Mouse (Mus musculus) liver (tissue): ENCODE measurements around the gene Oxnad1.
A peak's percentile ranks its signal among the peaks of the same experiment; 100 is the strongest.
"Not testable (repeated sequence)": the region's sequence is repeated elsewhere in the genome, so short reads cannot be mapped to it uniquely, and the experiment has no call there.

Experiments used
- DNase-seq: peaks from one replicate; pipeline ENCODE4 v3.0.0-alpha.2; 2020; ENCODE audit warnings: mixed read lengths

The Oxnad1 gene

DNA sequence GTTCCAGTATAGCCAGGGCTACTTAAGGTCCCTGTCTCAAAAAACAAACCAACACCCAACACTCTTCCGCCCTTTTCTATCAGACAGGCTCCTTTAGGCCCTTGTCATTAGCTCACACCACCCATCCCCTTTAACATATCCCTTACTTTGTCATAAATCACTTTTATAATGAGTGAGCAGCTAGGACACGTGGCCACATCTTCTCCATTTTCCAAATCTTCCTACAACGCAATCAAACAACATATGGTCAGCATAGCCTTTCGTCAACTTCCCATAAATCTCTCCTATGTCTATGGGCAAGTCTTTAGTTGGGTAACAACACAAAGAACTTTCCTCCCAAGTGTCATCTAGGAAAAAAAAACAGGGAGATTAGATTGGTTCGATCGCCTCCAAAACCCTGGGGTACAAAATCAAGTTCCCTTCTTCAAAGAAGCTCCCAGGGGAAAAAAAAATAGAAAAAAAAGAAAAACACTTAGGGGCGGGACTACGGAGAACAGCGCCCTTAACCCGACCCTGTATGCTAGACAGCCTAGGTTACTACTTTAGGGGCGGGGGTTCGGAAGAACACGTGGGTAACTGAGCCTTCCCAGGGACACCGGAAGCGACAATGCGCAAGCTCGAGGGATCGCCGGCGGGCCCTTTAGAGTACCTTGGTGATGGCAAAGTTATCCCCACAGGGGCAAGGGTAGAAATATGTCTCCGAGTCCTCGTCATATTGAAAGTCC lies at the start of gene Oxnad1:
Oxnad1 (plus strand) TSS at position 614 of the 725 bp plus-strand sequence.
- DNase-seq, result peak; percentile 87

DNA sequence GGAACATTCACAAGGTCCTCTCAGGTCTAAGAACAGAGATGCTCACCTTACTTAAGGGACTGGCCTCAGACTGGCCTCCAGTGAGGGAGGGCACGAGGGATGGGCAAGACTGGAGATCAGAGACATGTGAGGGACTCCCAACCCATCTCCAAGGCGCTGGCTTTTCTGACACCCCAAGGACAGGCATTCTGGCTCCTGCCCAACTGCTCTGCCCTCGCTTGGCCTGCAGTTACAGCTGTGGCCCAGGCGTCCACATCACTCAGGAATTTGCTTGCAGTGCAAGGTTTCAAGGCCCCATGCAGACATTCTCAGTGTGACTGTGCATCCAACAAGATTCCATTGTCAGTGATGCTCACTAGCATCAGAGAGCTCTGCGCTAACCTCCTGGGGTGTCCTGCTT lies 48.7 kb upstream of the Oxnad1 start:
- DNase-seq, result no peak

DNA sequence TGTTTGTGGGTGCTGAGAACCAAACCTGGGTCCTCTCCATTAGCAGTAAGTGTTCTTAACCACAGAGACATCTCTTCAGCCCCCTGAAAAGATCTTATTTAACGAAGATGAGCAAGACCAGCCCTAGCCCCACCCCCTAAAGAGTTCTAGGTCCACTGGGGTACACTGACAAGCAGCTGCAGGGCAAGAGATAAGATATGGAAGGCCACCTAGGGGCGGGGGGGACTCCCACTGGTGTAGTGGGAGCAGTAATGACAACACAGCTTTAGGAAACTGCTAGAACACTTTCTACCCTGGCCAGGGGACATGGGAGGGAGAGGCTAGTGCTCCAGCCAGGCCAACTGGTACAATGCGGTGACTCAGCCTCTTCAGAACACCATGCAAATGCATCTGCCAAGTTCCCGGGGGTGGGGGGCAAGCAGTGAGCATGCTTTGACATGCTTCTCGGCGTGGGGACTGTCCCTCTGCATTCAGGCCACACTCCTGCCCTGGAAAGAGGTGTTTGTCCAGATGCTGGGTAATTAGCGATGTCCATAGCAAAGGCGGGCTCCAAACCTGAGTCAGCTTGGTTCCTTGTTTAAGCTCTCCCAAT lies 47.4 kb upstream of the Oxnad1 start:
- DNase-seq, result peak; percentile 83

DNA sequence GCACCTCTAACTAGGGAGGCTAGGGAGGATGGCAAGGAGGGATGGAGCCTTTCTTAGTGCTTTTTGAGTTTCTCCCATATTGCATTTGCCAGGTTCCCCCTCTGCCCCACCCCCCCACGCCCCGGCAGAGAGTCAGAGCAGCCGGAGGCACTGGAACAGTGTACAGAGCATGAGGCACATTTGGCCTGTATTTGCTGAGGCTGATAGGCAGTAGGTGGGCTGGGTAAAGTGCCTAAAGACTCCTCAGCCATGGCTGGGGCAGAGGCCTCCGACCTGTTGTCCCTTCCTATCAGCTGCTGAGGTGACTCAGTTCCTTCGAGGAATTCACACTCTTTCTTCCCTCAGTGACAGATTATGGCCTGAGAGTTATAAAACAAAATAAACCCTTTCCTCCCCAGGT lies 43.1 kb upstream of the Oxnad1 start:
- no peak for DNase-seq

DNA sequence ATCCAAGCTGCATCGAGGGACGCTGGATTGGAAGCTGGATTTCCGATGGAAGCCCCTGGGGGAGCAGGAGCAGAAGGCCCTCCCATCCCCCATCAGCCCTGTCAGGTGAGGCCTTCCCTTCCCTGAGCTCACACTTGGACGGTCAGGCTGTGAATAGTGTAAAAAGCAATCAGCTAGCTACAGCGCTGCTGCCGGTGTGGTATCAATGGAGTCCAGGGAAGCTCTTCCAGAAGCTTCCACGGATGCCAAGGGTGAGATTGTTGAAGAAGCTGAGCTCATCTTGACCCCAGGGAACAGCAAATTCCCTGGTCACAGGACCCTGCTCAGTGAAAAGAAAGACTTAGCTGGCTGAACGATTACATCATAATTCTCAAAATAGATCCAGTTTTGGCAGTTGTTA lies 38.8 kb upstream of the Oxnad1 start:
- DNase-seq, result no peak

DNA sequence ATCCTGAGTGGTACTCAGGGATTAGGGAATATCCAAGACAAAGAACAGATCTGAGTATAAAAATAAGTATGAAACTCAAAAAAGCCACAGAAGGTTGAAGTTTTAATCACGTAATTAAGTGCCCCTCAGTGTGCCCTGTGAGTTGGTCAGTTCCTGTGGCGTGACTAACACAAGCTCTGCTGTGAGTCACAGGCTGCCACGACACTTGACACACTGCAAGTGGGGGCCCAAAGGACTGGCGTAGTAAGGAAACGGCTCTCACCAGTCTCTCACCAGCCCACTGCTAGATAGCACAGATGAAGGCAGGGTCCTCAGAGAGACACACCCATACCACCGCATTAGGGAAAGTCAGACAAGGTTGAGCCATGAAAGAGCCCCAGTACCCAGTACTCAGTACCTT lies 35.0 kb upstream of the Oxnad1 start:
- DNase-seq, result no peak

DNA sequence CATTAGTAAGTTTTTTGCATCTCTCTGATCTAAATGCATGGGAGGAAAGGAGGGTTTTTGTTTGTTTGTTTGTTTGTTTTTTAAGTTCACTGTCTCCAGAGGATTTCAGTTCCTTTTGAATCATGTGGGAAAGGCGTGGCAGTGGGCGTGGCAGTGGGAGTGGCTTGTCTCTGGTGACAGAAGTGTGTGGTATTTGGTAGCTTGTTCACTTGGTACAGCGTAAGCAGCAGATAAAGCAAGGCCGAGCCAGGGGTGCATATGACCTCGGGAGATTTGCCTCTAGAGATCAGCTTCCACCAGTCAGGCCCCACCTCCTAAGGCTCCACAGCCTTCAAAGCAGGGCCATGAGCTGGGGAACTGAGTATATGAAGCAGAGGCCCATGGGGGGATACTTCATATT lies 31.3 kb upstream of the Oxnad1 start:
- DNase-seq, result peak; percentile 66

DNA sequence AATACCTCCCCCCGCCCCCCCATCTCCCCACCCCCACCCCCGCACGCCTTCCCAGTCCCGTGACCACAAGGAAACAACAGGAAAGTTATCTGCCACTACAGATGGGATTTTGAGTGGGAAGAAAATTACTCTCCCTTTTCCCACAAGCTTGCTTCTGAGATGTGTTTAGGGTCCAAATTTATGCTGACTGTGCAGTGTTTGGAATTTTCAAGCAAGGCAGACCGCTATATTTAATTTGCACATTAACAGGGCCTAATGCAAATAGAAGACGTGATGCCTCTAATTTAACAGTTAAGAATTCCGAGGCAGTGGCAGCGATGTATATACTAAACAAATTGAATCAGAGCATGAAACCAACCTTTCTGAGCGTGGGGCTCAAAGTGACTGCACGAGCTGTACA lies 30.4 kb upstream of the Oxnad1 start:
- no peak for DNase-seq

DNA sequence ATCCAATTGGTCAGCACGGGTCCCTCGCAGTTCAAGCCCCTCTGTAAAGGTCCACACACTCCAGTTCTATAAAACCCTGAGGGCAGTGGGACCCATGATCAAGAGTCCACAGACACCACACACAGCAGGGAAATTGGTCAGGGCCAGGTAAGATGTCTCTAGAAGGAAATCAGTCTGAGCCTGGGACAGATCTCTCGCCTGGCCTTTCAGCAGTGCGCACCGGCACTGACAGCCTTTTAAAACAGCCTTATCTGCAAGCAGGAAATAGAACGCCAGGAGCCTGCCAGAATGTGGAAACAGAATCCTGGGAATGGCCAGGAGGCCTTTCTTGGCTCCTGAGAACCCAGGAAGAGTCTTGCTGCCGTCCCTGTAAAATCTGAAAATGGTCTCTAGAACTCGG lies 29.4 kb upstream of the Oxnad1 start:
- no peak for DNase-seq

DNA sequence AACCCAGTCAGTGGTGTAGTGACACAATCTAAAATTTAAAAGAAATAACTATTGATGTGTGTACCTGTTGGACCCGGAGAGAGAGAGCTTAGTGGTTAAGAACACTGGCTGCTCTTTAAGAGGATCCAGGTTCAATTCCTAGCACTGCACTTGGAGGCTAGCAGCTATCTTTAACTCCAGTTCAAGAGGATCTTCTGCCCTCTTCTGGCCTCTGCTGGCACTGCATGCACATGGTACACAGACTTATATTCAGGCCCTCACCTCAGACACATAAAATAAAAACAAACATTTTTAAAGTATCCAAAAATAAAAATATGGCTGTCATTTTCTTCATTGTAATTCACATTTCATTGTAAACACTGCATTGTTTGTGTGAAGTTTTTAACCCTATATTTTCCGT lies 28.5 kb upstream of the Oxnad1 start:
- peak; percentile 59 for DNase-seq

DNA sequence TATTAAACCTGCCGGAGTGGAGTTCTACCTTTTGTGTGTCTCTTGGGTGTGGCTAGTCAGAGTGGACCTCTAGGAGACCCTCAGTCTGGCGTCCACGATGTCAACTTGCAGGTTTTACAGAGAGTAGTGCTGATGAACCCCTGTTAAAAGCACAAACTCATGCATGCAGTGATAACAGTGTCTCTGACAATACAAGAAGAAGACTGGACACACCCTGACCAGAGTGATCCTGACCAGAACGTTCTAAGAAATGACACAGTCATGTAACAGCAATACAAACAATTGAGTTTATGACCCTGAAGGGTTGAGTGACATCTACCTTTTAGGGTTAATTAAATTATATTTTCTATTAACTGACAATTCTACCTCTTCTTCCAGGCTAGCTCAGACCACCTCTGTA lies 27.5 kb upstream of the Oxnad1 start:
- DNase-seq, result no peak

DNA sequence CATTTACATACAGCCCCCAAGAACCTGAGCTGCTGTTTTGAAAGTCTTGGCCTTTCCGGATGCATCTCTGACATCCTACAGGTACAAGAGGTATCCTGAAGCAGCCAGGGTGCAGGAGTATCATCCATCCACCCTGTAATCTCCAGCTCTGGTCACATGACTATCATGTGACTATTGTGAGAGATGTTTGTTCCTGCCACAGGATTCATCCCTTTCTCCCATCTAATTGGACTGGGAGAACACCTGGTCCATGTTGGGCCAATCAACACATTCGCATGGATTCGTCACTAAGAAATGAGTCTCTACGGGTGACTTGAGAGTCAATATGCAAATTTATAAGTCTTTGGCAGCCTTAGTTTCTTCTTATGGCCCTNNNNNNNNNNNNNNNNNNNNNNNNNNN lies 23.8 kb upstream of the Oxnad1 start:
- no peak for DNase-seq

DNA sequence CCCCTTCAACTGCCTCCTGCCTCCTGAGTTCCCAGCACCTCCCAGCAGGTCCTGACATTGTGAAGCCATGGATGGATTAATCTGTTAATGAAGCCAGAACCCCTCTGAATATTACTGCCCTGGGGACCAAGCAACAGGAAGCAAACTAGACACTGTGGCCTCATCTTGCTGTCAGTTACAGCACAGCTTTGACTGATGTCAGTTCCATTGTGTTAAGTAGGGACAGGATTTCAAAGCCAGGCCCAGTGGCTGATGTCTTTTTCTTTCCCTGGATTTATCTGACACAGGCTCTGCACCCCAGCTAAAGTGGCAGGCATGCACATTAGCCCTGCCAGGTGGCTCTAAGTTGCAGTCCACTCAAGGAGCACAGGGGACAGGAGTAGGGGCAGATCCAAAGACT lies 12.4 kb upstream of the Oxnad1 start:
- no peak for DNase-seq

DNA sequence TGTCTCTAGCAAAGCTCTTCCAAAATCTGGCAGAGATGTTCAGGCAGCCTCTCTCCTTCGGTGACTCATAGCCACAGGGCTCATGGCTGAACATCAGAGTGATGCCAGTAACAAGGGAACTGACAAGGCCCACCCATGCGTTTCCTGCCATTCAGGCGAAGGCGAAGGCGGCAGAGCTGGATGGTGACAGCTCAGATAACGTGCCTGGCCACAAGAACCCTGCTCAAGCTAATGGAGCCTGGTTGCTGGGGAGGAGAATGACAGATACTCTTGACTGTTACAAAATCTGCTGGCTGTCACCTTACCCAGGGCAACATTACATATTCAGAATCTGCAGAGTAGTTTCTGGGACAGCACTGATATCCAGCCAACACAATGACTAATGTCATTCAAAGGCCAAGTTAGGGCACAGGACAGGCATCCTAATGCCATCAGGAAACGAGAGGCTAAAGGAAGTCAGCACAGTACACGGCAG lies 11.9 kb upstream of the Oxnad1 start:
- peak; percentile 42 for DNase-seq

DNA sequence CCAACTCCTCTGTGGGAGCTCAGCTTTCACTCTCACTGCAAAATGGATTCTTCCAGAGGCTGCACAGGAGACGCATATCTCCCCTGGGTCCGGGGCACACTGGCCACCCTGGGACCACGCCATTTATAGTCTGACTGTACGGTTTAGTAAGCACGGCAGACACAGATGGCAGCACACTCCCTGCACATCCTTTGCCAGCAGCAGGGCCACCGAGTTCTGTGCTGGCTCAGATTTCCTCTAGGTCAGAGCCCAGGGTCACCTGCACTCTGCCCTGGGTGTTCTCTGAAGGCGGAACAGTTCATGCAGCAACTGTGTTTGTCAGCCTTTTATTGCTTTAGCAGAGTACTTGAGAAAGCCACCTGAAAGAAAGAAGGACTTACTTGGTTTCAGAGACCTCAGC lies 11.3 kb upstream of the Oxnad1 start:
- DNase-seq, result no peak

DNA sequence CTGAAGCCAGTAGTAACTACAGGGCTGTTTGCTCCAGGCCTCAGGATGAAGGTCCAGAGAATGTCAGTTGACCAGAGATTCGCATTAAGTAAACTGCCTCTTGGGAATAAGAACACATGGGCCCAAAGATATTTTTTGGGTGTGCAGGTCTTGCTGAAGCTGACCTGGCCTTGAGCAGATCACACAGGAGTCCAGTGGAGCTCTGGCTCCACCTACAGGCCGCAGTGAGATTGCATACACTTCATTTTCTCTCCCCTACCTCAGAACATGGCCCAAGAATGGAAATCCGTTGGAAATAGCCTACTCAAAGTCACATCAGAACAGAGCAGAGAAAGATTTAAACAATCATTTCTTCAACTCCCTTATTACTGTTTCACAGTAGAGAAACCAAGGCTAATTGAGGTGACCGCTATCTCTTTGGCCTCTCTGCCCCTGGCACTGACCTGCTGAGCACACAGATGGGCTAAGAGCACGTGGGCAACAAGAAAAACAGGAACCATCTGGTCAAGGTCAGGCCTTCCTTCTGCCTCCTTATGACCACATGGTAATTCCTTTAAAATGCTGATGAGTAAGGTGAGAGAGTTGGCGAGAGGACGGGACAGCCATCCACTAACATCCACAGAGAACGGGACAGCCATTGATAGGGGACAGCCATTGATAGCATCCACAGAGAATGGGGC lies 8.1 kb upstream of the Oxnad1 start:
- peak; percentile 75 for DNase-seq

DNA sequence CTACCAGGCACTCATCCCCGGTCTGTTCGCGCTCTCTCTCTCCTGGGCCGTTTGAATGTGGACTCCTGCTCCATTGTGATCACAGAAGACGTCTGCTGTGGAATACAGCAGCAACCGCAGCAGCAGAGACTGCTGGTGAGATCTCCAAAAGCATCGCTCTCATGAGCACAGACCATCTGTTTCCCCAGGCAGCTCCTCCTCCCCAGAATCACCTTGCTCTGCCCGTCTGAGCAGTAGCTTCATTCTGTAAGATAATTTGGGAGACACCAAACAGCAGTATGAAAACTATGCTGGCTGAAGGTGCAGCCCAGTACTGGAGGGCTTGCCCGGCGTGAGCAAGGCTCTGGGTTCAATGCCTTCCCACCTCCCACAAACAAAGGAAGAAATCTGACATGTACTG lies 4.1 kb upstream of the Oxnad1 start:
- DNase-seq, result no peak

DNA sequence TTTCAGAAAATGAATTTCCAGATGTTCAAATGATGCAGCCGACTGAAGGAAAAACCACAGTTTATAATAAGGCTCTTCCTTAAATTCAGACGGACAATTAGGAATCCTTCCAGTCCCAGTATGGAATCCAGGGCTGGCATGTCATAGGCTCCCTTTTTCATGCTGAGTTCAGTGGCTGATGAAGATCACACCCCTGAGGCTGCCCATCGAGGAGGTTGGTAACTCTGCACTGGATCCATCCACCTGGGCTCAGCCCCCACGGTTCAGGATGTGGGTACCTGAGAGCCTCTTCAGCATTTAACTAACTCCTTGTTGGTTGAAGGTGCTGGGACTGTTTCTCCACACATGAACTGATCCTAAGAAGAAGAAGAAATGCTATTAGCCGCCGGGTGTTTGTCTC lies 2.3 kb upstream of the Oxnad1 start:
- no peak for DNase-seq

DNA sequence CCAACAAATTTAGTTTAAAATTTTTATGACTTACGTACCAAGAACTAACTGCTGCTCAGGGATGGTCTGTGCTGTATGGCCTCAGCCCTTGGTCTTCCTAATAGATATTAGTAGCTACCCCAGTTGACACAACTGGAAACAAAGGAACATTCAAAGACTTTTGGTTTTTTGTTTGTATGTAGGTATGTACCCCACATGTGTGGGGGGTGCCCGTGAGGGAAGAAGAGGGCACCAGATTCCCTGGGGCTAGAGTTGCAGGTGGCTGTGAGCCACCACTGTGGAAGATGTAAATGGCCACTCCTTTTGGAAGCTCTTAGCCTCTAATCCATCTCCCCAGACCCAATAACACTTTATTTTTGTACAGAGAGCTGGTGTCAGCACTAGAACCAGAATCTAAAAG lies 1.7 kb upstream of the Oxnad1 start:
- no peak for DNase-seq

DNA sequence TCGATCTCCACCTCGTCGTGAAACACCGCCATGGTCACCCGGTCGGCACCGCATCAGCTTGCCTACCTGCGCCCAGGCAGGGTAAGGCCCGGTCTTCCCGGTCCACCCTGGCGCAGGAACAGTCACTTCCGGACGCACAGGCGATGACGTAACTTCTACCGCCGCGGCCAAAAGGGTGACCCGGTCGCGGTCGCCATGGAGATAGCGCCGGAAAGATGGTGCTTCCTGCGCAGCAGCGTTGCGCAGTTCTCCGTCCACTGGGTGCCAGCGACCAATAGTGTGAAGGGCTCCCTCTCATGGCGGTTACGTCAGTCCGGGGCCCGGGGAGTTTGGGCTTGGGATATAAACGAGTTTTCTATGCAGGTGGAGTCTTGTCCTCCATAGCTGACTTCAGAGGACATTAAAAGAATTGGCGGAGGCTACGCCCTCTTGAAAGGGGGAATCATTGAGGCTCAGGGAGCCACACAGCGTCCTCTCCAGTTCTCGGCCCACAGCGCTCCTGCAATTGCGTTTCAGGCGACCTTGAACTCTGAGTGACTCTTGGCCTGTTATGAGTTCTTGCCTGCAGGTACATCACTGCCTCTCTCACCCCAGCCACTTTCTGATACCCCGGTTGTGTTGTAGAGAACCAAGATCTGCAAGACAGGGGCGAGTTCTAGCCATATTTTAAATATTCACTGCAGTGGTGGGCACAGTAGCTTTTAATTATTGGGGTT lies 470 bp downstream of the Oxnad1 start, which contains the start of gene Dph3:
Dph3 (minus strand) TSS at position 244 of the 716 bp plus-strand sequence.
- DNase-seq, result peak; percentile 99

DNA sequence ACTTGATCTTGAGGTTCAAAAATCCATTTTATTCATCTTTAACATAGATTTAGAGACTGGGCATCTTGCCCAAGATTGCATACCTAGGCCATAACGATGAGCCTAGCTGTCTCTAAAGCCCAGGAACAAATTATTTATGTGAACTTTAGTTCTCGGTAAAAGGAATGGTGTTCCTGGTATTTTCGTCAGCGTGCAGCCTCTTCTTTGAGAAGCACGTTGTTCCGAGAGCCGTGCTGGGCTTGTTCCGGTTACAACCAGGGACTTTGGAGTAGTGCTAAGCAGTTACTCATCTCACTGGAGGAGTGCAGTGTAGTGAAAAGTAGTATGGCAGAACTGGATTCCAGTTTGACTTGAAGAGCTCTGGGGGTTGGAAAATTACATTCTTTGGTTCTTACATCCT lies 1.1 kb downstream of the Oxnad1 start:
- DNase-seq, result peak; percentile 47

DNA sequence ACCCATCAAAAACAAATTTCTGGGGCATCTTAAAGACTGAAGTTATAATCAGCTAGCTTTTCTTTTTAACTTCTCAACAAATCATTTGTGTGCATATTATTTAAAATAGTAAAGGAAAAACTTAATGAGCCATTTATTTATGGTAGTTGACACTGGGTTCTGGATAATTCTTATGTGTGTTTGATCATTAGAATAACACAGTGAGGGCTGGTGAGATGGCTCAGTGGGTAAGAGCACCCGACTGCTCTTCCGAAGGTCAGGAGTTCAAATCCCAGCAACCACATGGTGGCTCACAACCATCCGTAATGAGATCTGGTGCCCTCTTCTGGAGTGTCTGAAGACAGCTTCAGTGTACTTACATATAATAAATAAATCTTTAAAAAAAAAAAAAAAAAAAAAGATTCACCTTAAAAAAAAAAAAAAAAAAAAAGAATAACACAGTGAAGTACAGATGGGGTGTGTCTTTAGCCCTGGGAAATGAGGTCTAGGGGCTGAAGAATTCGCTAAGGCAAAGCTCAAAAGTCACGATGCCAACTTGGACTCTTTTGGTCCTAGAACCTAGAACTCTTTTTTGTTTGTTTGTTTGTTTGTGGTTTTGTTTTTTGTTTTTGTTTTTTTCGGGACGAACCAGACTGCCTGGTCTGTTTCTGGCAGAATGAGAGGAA lies 2.5 kb downstream of the Oxnad1 start:
- not testable (repeated sequence) for DNase-seq

DNA sequence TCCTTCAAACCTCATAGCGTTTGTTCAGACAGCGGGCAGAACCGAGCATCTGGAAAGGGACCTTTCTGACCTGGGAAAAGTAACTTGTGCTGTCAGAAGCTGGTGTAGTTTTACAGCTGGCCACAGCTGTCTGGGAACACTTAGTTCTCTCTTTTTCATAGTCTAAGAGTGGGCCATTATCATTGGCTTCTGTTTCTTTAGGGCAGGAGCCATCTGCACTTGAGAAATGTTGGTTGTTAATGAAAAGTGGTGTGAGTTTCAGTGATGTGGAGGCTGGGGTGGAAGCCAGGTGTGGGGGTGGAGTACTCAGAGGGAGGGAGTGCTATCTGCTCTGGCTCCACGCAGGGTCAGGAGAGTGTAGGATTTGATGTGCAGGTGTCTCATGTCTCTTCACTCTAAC lies 6.0 kb downstream of the Oxnad1 start:
- DNase-seq, result no peak
